Mouse (Mus musculus): Measurements from ENCODE around the gene Rassf8. TPM values are rescaled to one million over a fixed set of nuclear protein-coding genes. Genes with fewer than 3 reads are reported as not detected.

Rassf8 gene
- polyA plus RNA-seq, 1 experiment, result 6.3 TPM

DNA sequence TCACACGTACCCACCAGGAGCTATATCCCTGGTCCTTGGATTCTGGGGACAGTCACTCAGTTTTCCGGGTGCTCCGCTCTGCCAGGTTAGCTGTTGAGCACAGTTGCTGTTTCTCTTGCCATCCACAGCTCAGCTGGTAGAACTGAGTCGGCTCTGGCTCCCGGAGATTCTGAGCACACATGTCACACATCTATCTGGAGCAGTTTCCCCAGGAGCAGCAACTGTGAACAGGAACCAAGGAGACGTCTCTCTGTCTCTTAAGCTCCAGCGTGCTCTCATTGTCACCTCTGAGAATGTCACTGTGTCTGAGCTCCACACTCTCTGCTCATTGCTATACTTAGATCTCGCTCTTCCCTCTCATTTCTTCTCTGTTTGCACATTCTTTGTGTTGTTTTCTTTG, 86.4 kb downstream of the Rassf8 start:
- TF ChIP-seq MYOG (IDR thresholded peaks at IDR 0.05; ENCODE audit: control insufficient read depth in 1 of 3, insufficient read depth in 1 of 3, insufficient read length in 2 of 3, low read depth in 2 of 3) (no peak), TCF3 (IDR thresholded peaks at IDR 0.05; ENCODE audit: insufficient read length, low read depth) (no peak), MAX (IDR thresholded peaks at IDR 0.05; ENCODE audit: low read depth) (no peak), SRF (IDR thresholded peaks at IDR 0.05; ENCODE audit: control insufficient read depth, insufficient read length, low read depth) (no peak), REST (IDR thresholded peaks at IDR 0.05; ENCODE audit: insufficient read depth, insufficient read length) (no peak), E2F4 (IDR thresholded peaks at IDR 0.05; ENCODE audit: insufficient read depth) (no peak), TCF12 (IDR thresholded peaks at IDR 0.05; ENCODE audit: insufficient read depth, poor library complexity, severe bottlenecking) (no peak), POLR2A (IDR thresholded peaks at IDR 0.05; ENCODE audit: insufficient read length, low read depth) (no peak), MYOD1 (IDR thresholded peaks at IDR 0.05; ENCODE audit: control insufficient read depth in 1 of 3, insufficient read length in 2 of 3, low read depth in 2 of 3) (no peak)
- H3ac ChIP-seq (ENCODE audit: control insufficient read depth, insufficient read length), result no peak overlapping the region

DNA sequence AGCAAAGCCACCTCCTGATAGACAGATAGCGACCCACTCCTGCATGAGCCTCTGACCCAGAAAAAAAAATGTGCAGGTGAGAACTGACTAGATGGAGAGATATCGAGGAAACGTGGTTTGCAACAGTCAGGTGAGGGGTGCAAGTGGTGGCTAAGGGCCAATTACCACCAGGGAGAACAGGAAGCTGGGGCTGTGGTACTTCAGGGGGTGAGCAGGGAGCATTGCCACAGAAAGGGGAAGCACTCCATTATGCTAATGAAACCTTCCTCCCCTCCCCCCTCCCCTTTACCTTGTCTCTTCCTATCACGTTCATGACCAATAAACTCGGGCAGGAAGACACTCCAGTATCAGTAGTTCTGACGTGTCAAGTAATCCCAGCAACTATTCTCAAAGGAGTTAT, 88.8 kb downstream of the Rassf8 start:
- Histone ChIP-seq H3K79me2 (ENCODE audit: control insufficient read depth, insufficient read depth) (no peaks in the 10 kb centered on the region), H3K36me3 (ENCODE audit: control insufficient read depth, insufficient read depth) (no peaks in the 10 kb centered on the region), H3K4me3 (no peak overlapping the region), H3ac (ENCODE audit: control insufficient read depth, insufficient read length) (no peak overlapping the region), H3K4me2 (ENCODE audit: low read depth) (no peak overlapping the region), H3K27me3 (ENCODE audit: control insufficient read depth, insufficient read depth, insufficient read length) (no peaks in the 10 kb centered on the region)
- TF ChIP-seq SRF (IDR thresholded peaks at IDR 0.05; ENCODE audit: control insufficient read depth, insufficient read length, low read depth) (no peak), MYOG (IDR thresholded peaks at IDR 0.05; ENCODE audit: control insufficient read depth in 1 of 3, insufficient read depth in 1 of 3, insufficient read length in 2 of 3, low read depth in 2 of 3) (no peak), REST (IDR thresholded peaks at IDR 0.05; ENCODE audit: insufficient read depth, insufficient read length) (no peak)

More for the DNA sequence above, 86.4 kb downstream of the Rassf8 start:
- H3K27me3 ChIP-seq (ENCODE audit: control insufficient read depth, insufficient read depth, insufficient read length), result no peaks in the 10 kb centered on the region
- no peaks in the 10 kb centered on the region for H3K36me3 ChIP-seq (ENCODE audit: control insufficient read depth, insufficient read depth)
- H3K4me2 ChIP-seq (ENCODE audit: low read depth), result no peak overlapping the region
- H3K4me3 ChIP-seq, result no peak overlapping the region
- H3K79me2 ChIP-seq (ENCODE audit: control insufficient read depth, insufficient read depth), result no peaks in the 10 kb centered on the region

DNA sequence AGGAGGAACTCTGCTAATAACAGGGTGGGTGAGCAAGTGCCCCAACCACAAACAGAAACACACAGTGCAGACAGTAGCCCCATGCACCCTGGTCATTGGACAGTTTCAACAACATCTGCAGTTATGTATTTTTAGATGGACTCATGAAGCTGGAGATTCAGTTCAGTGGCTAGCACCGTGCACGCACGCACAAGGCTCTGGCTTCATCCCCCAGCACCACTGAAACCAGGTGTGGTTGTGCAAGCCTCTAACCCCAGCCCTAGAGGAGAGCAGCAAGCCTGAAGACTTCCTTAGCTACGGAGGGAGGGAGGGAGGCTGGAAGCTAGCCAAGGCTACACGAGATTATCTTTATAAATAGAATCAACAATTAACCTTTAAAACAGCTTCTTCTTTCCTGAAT, 99.1 kb downstream of the Rassf8 start:
- TF ChIP-seq MYOG (IDR thresholded peaks at IDR 0.05; ENCODE audit: control insufficient read depth in 1 of 3, insufficient read depth in 1 of 3, insufficient read length in 2 of 3, low read depth in 2 of 3), result no peak
- no peak for TF ChIP-seq CEBPB (IDR thresholded peaks at IDR 0.05; ENCODE audit: insufficient read depth, poor library complexity, severe bottlenecking)
- TF ChIP-seq MYOD1 (IDR thresholded peaks at IDR 0.05; ENCODE audit: control insufficient read depth in 1 of 3, insufficient read length in 2 of 3, low read depth in 2 of 3), result no peak
- no peak for TF ChIP-seq MAX (IDR thresholded peaks at IDR 0.05; ENCODE audit: low read depth)
- no peaks in the 10 kb centered on the region for H3K36me3 ChIP-seq (ENCODE audit: control insufficient read depth, insufficient read depth)
- H3K4me3 ChIP-seq, result no peak overlapping the region
- no peaks in the 10 kb centered on the region for H3K79me2 ChIP-seq (ENCODE audit: control insufficient read depth, insufficient read depth)
- no peak overlapping the region for H3ac ChIP-seq (ENCODE audit: control insufficient read depth, insufficient read length)
- H3K4me2 ChIP-seq (ENCODE audit: low read depth), result no peak overlapping the region
- H3K27me3 ChIP-seq (ENCODE audit: control insufficient read depth, insufficient read depth, insufficient read length), result no peaks in the 10 kb centered on the region

DNA sequence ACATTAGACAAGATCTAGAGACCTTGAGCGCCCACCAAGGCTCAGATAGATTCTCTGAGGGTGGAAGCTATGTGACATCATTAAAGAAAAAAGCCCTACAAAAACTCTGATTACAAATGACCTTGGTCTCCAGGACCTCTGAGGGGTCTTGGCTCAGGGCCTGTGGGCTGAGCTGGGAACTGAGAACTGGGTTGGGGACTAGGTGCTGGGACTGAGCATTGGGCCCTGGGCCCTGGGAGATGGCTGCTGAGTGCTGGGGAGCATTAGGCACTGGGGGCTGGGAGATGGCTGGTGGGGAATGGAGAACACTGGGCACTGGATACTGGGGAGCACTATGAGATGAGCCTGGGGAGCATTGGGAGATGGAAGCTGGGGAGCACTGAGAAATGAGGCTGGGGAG, 99.5 kb downstream of the Rassf8 start:
- H3K4me2 ChIP-seq (ENCODE audit: low read depth), result no peak overlapping the region
- no peaks in the 10 kb centered on the region for H3K27me3 ChIP-seq (ENCODE audit: control insufficient read depth, insufficient read depth, insufficient read length)
- H3ac ChIP-seq (ENCODE audit: control insufficient read depth, insufficient read length), result no peak overlapping the region
- H3K36me3 ChIP-seq (ENCODE audit: control insufficient read depth, insufficient read depth), result no peaks in the 10 kb centered on the region
- TF ChIP-seq MYOG (IDR thresholded peaks at IDR 0.05; ENCODE audit: control insufficient read depth in 1 of 3, insufficient read depth in 1 of 3, insufficient read length in 2 of 3, low read depth in 2 of 3) (no peak), TCF12 (IDR thresholded peaks at IDR 0.05; ENCODE audit: insufficient read depth, poor library complexity, severe bottlenecking) (no peak), E2F4 (IDR thresholded peaks at IDR 0.05; ENCODE audit: insufficient read depth) (no peak)
- no peak overlapping the region for H3K4me3 ChIP-seq
- no peaks in the 10 kb centered on the region for H3K79me2 ChIP-seq (ENCODE audit: control insufficient read depth, insufficient read depth)

DNA sequence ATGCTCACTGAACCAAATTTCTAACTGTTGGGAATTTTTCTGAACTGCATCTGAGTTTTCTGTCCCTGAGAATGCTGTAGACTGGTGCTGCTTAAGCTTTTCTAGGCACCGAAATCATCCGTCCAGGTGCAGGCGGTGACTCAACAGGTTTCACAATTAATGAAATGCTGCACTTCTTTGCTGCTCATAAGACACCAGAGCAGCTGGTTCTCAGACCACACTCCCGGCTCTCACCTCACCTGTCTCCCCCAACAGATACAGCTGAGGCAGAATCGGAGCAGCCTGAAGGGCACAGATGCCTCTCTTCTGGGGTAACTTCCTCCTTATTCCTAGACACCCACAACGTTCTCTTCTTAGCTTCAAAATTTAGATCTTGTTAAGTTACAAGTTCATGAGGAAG, 100.4 kb downstream of the Rassf8 start:
- Histone ChIP-seq H3K27me3 (ENCODE audit: control insufficient read depth, insufficient read depth, insufficient read length) (no peaks in the 10 kb centered on the region), H3K79me2 (ENCODE audit: control insufficient read depth, insufficient read depth) (no peaks in the 10 kb centered on the region), H3K4me3 (no peak overlapping the region), H3K4me2 (ENCODE audit: low read depth) (no peak overlapping the region), H3ac (ENCODE audit: control insufficient read depth, insufficient read length) (no peak overlapping the region), H3K36me3 (ENCODE audit: control insufficient read depth, insufficient read depth) (no peaks in the 10 kb centered on the region)
- no peak for TF ChIP-seq MYOD1 (IDR thresholded peaks at IDR 0.05; ENCODE audit: control insufficient read depth in 1 of 3, insufficient read length in 2 of 3, low read depth in 2 of 3)

DNA sequence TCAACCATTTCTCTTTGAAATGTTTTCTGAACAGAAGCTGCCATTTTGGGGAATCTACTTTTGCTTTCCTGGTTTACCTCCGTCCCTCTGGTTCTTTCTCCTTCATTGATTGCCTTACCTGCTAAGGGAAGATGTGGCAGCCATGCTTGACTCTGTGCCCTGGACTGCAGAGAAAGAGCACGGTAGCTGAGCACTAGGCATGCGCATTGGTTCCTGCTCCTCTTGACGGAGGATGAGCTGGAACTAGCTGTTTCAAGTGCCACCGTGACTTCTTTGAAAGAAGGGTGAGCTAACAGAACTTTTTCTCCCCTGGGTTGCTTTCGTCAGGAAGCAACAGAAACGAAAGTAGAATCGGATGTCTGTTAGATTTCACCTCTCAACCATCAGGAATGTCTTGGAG, 101.1 kb downstream of the Rassf8 start:
- no peak overlapping the region for H3ac ChIP-seq (ENCODE audit: control insufficient read depth, insufficient read length)
- no peak overlapping the region for H3K4me3 ChIP-seq
- no peaks in the 10 kb centered on the region for H3K27me3 ChIP-seq (ENCODE audit: control insufficient read depth, insufficient read depth, insufficient read length)
- no peaks in the 10 kb centered on the region for H3K36me3 ChIP-seq (ENCODE audit: control insufficient read depth, insufficient read depth)
- TF ChIP-seq USF1 (IDR thresholded peaks at IDR 0.05; ENCODE audit: low read depth) (no peak), MYOG (IDR thresholded peaks at IDR 0.05; ENCODE audit: control insufficient read depth in 1 of 3, insufficient read depth in 1 of 3, insufficient read length in 2 of 3, low read depth in 2 of 3) (no peak), MAX (IDR thresholded peaks at IDR 0.05; ENCODE audit: low read depth) (no peak), MYOD1 (IDR thresholded peaks at IDR 0.05; ENCODE audit: control insufficient read depth in 1 of 3, insufficient read length in 2 of 3, low read depth in 2 of 3) (no peak)
- no peak overlapping the region for H3K4me2 ChIP-seq (ENCODE audit: low read depth)
- H3K79me2 ChIP-seq (ENCODE audit: control insufficient read depth, insufficient read depth), result no peaks in the 10 kb centered on the region

Data from myocyte (in vitro differentiated cells).